Mouse (Mus musculus): ENCODE data around the gene Gcnt2.
A peak's percentile ranks its signal among the peaks of the same experiment; 100 is the strongest.
"Not testable (repeated sequence)": the region's sequence is repeated elsewhere in the genome, so short reads cannot be mapped to it uniquely, and the experiment has no call there.

Gcnt2 gene

DNA sequence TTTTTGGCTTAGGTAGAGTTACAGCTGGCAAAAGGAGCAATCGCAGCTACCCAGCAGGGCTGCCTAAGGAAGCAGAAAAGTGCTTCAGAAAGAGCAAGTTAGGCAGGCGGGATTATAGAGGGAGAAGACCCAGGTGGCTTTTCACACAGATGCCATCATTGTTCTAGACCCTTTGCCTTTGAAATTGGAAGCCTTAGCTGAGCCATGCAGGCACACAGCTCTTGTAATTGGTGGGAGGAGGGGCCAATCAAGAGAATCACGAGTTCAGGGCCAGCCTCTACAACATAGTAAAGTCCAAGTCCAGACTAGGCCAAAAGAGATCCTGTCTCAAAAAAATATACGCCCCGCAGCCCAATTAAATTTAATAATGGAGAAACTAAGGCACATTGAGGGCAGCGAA lies 48.5 kb downstream of the Gcnt2 start:
- DNase-seq: no peak

- DNase-seq: no peak
Measured at GRCm38 (mm10) chr13:40909060-40909459, 49.5 kb downstream of the Gcnt2 start.

- no peak for DNase-seq
Measured at GRCm38 (mm10) chr13:40910047-40910446, 50.5 kb downstream of the Gcnt2 start.

DNA sequence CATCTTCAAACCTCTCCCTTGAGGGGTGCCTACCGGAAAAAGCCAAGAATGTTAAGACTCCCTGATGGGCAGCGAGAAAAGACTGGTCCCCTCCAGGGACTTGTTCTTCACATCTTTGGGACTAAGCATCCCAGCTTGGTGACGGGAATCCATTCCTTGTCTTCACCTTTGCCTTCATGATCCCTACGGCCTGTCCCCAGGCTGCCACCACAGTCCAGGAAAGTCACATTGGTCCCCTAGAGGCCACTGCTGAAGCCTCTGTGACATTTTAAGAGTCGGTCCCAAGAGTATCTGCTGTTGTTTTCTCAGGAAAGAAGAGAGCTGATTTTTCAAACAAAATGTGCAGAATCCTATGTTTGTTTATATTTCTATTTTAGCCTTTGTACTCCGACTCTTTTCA lies 52.4 kb downstream of the Gcnt2 start:
- DNase-seq: no peak

DNA sequence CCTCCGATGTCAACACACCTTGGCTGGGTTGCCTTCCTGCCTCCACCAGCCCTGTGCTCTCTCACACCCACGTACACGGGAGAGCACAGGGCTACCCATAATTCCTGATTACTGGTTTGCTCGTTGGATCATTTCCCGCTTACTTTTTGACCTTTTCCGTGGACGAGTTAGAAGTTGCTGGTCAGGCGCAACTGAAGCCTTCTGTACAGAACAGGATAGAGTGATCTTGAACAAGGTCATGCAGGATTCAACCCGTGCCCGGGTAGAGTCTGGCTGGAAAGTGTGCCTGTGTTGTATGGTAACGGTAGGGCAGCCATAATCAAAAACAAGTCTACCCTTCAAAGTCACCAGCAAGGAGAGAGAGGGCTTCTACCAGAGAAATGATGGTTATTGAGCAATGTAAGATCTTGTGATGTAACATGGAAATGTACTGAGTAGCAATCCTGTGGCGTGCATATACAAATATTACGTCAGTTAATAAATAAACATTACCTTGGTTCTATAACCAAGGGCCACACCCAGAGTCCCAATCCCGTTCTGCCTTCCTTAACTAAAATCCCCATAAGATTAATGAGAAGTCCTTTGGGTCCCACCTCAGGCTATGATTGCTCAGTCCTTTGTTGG lies 54.0 kb downstream of the Gcnt2 start:
- DNase-seq: no peak

DNA sequence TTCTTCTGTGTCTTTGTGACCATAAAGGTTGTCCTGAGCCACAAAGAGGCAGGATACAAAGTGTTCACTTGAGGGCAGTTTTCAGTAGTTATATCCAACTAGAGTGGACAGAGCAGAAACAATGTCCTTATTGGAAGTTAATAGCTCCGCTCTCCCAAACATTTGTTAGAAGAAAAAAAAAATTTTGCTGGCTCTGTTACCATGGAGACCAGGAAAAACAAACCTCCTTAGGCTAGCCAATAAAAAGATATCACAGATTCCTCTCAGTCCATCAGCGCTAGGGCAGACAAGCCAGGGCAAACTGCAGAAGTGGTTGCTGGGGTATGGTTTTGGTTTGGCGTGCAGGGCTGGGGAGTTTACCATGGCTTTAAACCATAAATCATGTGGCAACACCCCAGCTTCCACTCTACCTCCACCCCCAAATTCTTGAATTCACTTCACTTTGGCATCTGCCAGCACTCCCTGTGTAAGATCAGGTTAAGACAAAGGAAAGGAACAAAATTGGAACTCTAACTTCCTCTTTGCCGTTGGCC lies 54.6 kb downstream of the Gcnt2 start:
- DNase-seq: no peak

- no peak for DNase-seq
Measured at GRCm38 (mm10) chr13:40916321-40917160, 57.0 kb downstream of the Gcnt2 start.

- DNase-seq: peak in 1 of 2 experiments; percentile 24
Measured at GRCm38 (mm10) chr13:40917161-40918091, 57.9 kb downstream of the Gcnt2 start.

DNA sequence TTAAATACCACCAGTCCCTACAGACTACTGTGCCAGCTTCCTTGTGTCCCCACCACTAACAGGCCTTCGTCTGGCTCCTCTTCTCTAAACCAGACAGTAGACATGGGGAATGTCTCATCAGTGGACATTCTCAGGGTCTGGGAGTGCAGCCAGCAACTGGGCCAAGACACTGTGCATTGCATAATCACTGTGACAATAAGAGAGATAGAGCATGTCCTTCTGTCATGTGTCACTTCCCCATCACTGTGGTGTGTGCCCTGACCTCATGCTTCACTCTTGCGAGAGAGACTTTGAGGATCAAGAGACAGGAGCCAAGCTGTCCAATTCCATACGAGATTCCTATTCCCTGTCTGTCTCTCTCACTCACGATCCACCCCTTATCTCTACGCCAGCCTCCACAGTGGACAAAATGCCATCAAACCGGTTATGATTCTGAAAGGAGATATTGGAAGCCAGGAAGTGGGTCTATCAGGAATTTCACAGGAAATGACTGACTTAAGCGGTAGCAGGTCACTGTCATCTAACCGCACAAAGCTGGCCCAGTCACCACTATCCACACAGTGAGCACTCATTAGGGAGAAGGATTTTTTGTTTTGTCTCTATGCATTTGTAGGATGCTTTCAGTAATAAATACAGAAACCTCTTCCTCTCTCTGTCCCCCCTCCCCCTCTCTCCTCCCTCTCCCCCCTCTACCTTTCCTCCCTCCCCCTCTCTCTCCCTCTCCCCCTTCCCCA lies 61.9 kb downstream of the Gcnt2 start:
- peak in 1 of 2 experiments; percentile 11 for DNase-seq

DNA sequence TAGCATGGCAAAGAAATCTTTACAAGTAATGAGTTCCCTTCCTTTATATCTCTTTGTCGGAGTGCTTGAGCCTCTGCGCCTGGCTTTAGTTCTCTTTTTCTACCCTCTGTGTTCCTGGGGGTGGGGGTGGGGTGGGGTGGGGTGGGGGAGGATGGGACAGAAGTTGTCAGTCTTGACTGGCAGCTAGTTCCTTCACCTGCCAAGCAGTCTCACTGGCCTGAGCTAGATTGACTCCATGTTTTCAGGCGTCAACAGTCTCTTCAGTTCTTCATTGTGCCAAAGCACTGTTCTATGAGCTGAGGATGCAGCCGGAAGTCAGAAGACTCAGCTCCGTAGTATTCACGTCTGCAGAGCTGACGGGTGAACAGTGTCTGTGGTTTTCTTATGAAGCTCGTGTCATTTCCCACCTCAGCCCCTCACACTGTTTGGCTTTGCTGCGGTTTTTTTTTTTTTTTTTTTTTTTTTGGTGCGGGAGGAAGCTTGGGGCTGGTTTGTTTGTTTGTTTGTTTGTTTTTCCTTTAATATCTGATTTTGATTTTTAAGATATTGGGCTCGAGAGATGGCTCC lies 62.8 kb downstream of the Gcnt2 start:
- no peak for DNase-seq

DNA sequence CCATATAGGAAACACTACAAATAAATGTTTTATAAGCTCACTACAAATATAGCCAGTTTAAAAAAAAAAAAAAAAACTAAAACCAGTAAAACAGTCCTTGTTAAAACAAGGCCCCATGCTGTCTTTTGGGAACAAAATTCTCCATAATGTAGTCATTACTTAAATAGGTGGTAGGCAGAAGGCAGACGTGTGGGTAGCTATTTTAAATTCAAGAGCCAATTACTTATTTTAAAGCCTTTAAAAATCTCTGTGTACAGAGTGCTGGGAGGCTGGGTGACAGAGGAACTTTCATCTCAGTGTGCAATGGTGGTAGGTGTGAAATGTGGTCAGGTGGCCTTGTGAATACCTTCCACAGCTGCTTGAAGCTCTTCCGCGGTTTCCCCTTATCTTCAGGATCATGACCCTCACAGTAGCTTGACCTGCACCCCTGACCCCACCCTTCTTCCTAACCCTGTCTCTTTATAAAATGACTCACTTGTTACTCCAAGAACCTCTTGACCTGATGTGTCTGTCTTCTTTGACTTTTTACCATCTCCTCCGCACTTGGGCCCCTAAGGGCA lies 64.3 kb downstream of the Gcnt2 start:
- DNase-seq: no peak

GRCm38 (mm10) chr13:40928192-40928898 lies 68.8 kb downstream of the Gcnt2 start:
- no peak for DNase-seq

GRCm38 (mm10) chr13:40931871-40932270 lies 72.3 kb downstream of the Gcnt2 start:
- not testable (repeated sequence) for DNase-seq

- no peak for DNase-seq
Measured at GRCm38 (mm10) chr13:40932573-40932972, 73.0 kb downstream of the Gcnt2 start.

GRCm38 (mm10) chr13:40934341-40934740 lies 74.8 kb downstream of the Gcnt2 start:
- DNase-seq: no peak

- no peak for DNase-seq
Measured at GRCm38 (mm10) chr13:40937586-40937985, 78.0 kb downstream of the Gcnt2 start.

DNA sequence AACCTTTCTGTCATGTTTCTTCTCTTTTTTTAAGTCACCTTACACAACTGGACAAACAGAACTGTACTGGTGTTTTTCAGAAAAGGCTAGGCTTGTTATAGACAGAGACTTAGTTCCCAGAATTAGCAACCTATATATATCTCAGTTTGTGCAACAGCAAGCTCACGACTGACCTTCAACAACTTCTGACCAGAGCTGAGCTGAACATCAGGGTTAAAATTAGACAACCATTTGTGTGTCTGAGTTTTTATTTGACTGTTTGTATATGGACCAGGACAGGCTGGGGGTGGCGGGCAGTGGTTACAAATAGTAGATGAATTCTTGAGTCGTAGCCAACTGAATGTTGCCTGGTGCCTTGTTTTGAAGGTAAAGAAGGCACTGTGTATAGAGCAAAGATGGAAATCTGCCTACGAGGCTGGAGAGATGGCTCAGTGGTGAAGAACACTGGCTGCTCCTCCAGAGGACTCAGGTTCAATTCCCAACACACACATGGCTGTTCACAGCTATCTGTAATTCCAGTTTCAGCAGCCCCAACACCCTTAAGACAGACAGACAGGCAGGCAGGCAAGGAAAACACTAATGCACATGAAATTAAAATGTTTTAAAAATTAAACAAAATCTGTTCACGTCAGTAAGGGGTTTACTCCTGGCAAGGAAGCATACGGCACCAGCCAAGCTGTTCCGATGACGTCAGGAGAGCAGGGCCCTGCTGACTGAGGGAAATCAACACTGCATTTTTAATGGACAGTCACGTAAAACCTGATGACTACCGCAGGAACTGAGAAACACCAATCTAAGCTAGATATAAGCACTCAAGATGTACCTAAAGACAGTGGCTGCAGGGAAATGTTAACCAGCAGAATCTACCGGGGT lies 79.2 kb downstream of the Gcnt2 start:
- DNase-seq: no peak

GRCm38 (mm10) chr13:40943066-40943465 lies 83.5 kb downstream of the Gcnt2 start:
- no peak for DNase-seq

DNA sequence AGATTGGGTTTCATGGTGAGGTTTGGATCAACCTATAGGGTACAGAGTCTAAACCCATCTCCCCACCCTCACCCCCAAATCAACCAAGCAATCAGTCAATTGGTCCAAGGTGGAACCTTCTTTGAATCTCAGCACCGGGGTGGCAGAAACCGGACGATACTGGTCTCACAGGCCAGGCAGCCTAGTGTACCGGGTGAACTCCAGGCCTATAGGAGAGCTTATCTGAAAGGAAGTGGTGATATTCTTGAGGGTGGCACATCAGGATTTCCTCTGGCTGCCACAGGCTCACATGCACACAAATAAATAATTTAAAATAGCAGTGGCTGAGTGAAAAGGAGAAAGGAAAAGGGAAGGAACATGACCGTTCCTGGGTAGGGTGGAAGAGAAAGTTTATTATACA lies 84.4 kb downstream of the Gcnt2 start:
- no peak for DNase-seq

DNA sequence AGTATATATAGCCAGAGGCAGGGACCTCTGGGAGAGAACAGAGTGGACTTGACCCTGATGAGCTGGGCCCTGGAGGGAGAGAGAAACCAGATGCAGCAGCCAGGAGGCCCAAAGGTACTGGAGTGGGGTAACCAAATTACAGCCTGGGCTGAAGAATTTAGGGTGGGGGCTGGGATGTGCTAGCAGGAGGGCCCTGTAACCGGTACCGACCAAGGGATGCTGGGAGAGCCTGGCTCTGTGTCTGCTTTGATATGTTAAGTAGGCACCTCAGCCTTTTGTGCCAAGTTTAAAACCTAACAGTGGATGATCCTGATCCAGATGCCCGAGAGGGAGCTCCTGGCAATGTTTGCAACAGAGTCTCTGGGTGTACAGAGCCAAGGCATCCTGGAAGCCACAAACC lies 84.8 kb downstream of the Gcnt2 start:
- no peak for DNase-seq

Data from spleen, adult 18-20 months (tissue).